Mouse (Mus musculus): ENCODE measurements around the gene Eif2b4. TPM values are rescaled to one million over a fixed set of nuclear protein-coding genes. Genes with fewer than 3 reads are reported as not detected.
"Not testable (repeated sequence)": the region's sequence is repeated elsewhere in the genome, so short reads cannot be mapped to it uniquely, and the experiment has no call there.

Gene Eif2b4
- polyA plus RNA-seq, 1 experiment from 2014 or later, result 41.2 TPM

DNA sequence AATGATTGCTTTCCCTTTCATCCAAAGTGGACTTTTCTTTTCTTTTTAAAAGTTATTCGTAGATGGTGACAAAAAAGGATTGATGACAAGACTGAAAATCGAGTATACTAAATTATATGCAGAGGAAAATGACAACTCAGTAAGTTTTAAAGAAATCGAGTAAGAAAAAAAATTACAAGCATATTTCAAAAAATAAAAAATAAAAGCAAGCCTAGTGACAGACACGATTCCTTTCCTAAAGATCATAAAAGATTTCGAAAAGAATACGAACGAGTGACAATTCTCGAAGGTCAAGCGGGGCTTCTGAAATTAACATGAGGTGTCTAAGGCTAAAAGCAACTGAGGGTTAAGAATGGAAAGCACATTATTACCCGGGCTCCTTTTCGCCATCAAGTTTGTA, 26.2 kb upstream of the Eif2b4 start:
- H3K4me2 ChIP-seq, result peak overlapping the region; percentile 85
- H3K27ac ChIP-seq (replicated peaks), result peak overlapping the region; percentile 95
- H3K36me3 ChIP-seq (replicated peaks), result peaks cover 7% of the 10 kb centered on the region; the same call in 1 of the 2 replicates
- H3K9ac ChIP-seq, result peak overlapping the region; percentile 96
- H3K4me3 ChIP-seq (replicated peaks), result peak overlapping the region; percentile 100
- no peaks in the 10 kb centered on the region for H3K9me3 ChIP-seq (replicated peaks)
- ATAC-seq (ENCODE audit: insufficient read depth), result no peak
- under 1% methylated on average over 11 of the region's 11 CpGs for WGBS (ENCODE audit: insufficient replicate concordance)
- H3K4me1 ChIP-seq (replicated peaks), result peaks cover 52% of the 10 kb centered on the region
- no peaks in the 10 kb centered on the region for H3K27me3 ChIP-seq

DNA sequence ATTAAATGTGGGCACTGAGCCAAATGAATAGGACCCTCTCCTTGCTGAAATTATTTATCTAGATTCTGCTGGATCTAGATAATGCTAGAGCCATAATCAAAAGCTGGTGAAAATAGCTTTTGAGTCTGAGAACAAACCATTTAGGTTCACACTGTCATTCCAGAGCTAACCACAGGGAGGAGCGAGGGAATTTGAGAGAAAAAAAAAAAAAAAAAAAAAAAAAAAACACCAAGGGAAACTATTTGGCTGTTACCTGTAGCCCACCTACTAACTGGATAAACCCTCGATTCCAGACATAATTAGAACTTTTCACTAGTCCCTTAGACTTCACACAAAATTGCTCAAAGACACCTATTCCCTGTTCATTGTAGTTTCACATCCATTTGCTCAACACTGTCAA, 25.8 kb upstream of the Eif2b4 start:
- H3K4me3 ChIP-seq (replicated peaks), result peak overlapping the region; percentile 100
- no peaks in the 10 kb centered on the region for H3K9me3 ChIP-seq (replicated peaks)
- 1% methylated on average over 2 of the region's 2 CpGs for whole genome bisulfite sequencing (ENCODE audit: insufficient replicate concordance)
- peaks cover 10% of the 10 kb centered on the region; the same call in 1 of the 2 replicates for H3K36me3 ChIP-seq (replicated peaks)
- H3K4me2 ChIP-seq, result peak overlapping the region; percentile 85
- peak overlapping the region; percentile 95 for H3K27ac ChIP-seq (replicated peaks)
- no peaks in the 10 kb centered on the region for H3K27me3 ChIP-seq
- peaks cover 53% of the 10 kb centered on the region for H3K4me1 ChIP-seq (replicated peaks)
- no peak for ATAC-seq (ENCODE audit: insufficient read depth)
- H3K9ac ChIP-seq, result peak overlapping the region; percentile 47

- Histone ChIP-seq H3K36me3 (replicated peaks) (peaks cover 11% of the 10 kb centered on the region; the same call in 1 of the 2 replicates), H3K4me2 (peak overlapping the region; percentile 85), H3K9ac (peak overlapping the region; percentile 47; the same call in 1 of the 2 replicates), H3K9me3 (replicated peaks) (no peaks in the 10 kb centered on the region), H3K4me1 (replicated peaks) (peaks cover 54% of the 10 kb centered on the region), H3K4me3 (replicated peaks) (peak overlapping the region; percentile 100), H3K27me3 (no peaks in the 10 kb centered on the region), H3K27ac (replicated peaks) (peak overlapping the region; percentile 95)
- WGBS (ENCODE audit: insufficient replicate concordance), result 16% methylated on average over 7 of the region's 7 CpGs
- ATAC-seq (ENCODE audit: insufficient read depth), result peak; percentile 26; the same call in 1 of the 2 replicates
These were observed 25.1 kb upstream of the Eif2b4 start for GRCm38 (mm10) chr5:31218294-31218693.

DNA sequence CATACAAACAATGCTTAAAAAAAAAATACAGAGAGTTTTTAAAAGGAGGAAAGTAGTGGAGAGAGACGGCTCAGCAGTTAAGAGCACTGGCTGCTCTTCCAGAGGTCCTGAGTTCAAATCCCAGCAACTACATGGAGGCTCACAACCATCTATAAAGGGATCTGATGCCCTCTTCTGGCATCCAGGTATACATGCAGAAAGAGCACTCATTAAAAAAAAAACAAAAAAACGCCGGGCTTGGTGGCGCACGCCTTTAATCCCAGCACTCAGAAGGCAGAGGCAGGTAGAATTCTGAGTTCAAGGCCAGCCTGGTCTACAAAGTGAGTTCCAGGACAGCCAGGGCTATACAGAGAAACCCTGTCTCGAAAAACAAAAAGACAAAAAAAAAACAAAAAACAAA, 23.3 kb upstream of the Eif2b4 start:
- not testable (repeated sequence) for H3K4me3 ChIP-seq (replicated peaks); ATAC-seq (ENCODE audit: insufficient read depth); H3K27me3 ChIP-seq; H3K9ac ChIP-seq; H3K9me3 ChIP-seq (replicated peaks); H3K27ac ChIP-seq (replicated peaks); H3K4me2 ChIP-seq
- Histone ChIP-seq H3K36me3 (replicated peaks) (peaks cover 19% of the 10 kb centered on the region; the same call in 1 of the 2 replicates), H3K4me1 (replicated peaks) (peaks cover 61% of the 10 kb centered on the region)
- WGBS (ENCODE audit: insufficient replicate concordance), result 70% methylated on average over 6 of the region's 6 CpGs

DNA sequence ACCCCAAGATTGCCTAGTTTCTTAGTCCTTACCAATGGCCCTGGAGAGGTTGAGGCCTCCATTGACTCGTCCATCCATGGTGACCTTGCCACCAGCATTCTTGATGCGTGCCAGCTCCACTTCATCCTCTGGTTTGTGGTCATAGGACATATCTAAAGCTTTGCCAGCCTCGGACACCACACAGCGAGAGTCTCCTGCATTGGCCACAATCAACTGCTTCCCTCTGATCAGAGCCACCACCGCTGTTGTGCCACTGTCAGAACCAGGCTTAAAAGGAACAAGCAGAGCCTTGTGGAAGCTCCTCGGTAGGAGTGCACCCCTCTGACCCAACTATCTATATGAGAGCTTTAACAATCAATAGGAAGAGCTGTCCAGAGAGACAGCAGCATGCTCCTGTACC, 11.2 kb upstream of the Eif2b4 start:
- no peak for ATAC-seq (ENCODE audit: insufficient read depth)
- no peaks in the 10 kb centered on the region for H3K9me3 ChIP-seq (replicated peaks)
- H3K27me3 ChIP-seq, result no peaks in the 10 kb centered on the region
- peaks cover 78% of the 10 kb centered on the region for H3K36me3 ChIP-seq (replicated peaks)
- H3K9ac ChIP-seq, result no peak overlapping the region
- WGBS (ENCODE audit: insufficient replicate concordance), result 81% methylated on average over 6 of the region's 6 CpGs
- no peak overlapping the region for H3K27ac ChIP-seq (replicated peaks)
- no peak overlapping the region for H3K4me3 ChIP-seq (replicated peaks)
- no peak overlapping the region for H3K4me2 ChIP-seq
- peaks cover 25% of the 10 kb centered on the region for H3K4me1 ChIP-seq (replicated peaks)

DNA sequence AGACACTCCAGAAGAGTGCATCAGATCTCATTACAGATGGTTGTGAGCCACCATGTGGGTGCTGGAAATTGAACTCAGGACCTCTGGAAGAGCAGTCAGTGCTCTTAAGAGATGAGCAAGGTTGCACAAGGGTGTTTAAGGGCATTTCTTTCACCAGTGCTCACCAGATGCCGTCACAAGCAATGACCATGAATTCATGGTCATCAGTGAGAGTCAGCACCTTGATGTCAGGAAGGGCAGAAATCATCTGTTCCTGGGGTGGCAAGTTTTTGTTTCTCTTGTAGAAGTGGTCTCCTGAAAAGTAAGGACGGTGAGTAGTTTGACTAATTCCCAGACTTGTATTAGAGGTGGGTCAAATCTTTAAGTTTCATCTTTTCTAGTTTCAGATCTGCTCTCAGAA, 10.6 kb upstream of the Eif2b4 start:
- Histone ChIP-seq H3K9me3 (replicated peaks) (no peaks in the 10 kb centered on the region), H3K4me2 (no peak overlapping the region), H3K9ac (no peak overlapping the region), H3K4me3 (replicated peaks) (no peak overlapping the region), H3K36me3 (replicated peaks) (peaks cover 83% of the 10 kb centered on the region), H3K27me3 (no peaks in the 10 kb centered on the region), H3K27ac (replicated peaks) (no peak overlapping the region), H3K4me1 (replicated peaks) (peaks cover 25% of the 10 kb centered on the region)
- ATAC-seq (ENCODE audit: insufficient read depth), result no peak
- 87% methylated on average over 2 of the region's 2 CpGs for WGBS (ENCODE audit: insufficient replicate concordance)

DNA sequence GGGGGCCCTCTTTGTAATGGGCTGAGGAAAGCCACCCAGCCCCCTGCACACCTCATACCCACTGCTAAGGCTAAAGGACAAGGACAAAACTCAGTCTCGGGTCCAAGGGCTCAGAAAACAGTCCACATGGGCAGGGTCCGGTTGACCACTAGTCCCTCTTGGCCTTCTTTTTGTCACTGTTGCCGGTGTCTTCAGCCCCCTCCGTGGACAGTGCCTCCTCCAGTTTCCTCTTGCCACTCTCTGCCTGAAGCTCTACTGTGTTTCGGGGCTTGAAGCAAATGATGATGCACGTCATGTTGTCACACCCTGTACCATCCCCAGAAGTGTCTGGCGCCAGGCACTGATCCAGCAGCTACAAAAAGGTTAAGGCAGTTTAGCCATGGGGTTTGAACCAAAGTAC, 9.7 kb upstream of the Eif2b4 start:
- H3K9ac ChIP-seq, result no peak overlapping the region; the same call in 1 of the 2 replicates
- H3K27me3 ChIP-seq, result no peaks in the 10 kb centered on the region
- peak overlapping the region; percentile 94 for H3K4me2 ChIP-seq
- no peak for ATAC-seq (ENCODE audit: insufficient read depth)
- peak overlapping the region; percentile 84 for H3K27ac ChIP-seq (replicated peaks)
- H3K4me1 ChIP-seq (replicated peaks), result peaks cover 31% of the 10 kb centered on the region
- H3K36me3 ChIP-seq (replicated peaks), result peaks cover 83% of the 10 kb centered on the region
- 77% methylated on average over 7 of the region's 7 CpGs for WGBS (ENCODE audit: insufficient replicate concordance)
- peak overlapping the region; percentile 86 for H3K4me3 ChIP-seq (replicated peaks)
- H3K9me3 ChIP-seq (replicated peaks), result no peaks in the 10 kb centered on the region

DNA sequence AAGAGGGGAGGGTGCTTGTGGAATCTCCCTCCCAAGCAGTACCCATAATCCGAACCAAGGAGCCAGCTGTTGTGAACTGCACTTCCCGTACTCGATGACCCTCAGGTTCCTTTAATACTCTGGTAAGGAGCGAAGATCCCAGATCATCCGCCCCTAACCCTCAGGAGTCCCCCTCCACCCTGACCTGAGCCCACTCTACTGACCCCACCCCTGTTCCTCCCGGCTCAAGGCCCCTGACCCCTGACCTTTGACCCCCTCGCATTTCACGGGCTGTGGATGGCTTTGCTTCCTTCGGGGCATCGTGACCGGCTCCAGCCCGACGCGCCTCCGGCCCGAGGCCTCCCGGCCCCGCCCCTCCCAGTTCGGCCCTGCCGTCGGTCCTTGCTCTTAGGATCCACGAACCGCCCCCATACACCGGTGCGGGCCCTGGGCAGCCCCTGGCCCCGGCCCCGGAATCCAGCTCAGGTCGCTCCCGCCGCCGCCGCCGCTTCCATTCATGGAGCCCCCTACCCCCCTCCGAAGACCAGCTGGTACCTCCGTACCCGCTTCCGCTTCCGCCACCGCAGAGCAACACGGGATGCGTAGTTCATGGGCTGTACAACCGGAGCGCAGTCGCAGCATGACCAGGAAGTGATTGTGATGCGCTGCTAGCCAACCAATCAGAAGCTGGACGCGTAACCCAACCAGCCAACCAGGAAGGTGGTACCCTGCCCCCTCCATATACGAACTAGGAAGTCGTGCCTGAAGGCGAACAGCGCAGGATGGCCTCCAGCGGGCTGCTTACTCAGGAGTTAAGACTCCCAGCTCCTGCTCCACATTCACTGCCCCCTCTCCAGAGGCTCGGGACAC, 8.7 kb upstream of the Eif2b4 start, which contains the start of gene Zfp513:
Zfp513 (minus strand) TSS at position 562 of the 849 bp plus-strand sequence.
- H3K27me3 ChIP-seq, result no peaks in the 10 kb centered on the region
- peak; percentile 95 for ATAC-seq (ENCODE audit: insufficient read depth)
- H3K4me2 ChIP-seq, result peak within 1 kb of the TSS; percentile 94
- peak within 1 kb of the TSS; percentile 86 for H3K4me3 ChIP-seq (replicated peaks)
- H3K9ac ChIP-seq, result peak within 1 kb of the TSS; percentile 78
- under 1% methylated on average over 53 of the region's 53 CpGs for WGBS (ENCODE audit: insufficient replicate concordance)
- H3K27ac ChIP-seq (replicated peaks), result peak within 1 kb of the TSS; percentile 84
- H3K9me3 ChIP-seq (replicated peaks), result no peaks in the 10 kb centered on the region
- H3K36me3 ChIP-seq (replicated peaks), result peaks cover 83% of the 10 kb centered on the region
- peaks cover 31% of the 10 kb centered on the region for H3K4me1 ChIP-seq (replicated peaks)

DNA sequence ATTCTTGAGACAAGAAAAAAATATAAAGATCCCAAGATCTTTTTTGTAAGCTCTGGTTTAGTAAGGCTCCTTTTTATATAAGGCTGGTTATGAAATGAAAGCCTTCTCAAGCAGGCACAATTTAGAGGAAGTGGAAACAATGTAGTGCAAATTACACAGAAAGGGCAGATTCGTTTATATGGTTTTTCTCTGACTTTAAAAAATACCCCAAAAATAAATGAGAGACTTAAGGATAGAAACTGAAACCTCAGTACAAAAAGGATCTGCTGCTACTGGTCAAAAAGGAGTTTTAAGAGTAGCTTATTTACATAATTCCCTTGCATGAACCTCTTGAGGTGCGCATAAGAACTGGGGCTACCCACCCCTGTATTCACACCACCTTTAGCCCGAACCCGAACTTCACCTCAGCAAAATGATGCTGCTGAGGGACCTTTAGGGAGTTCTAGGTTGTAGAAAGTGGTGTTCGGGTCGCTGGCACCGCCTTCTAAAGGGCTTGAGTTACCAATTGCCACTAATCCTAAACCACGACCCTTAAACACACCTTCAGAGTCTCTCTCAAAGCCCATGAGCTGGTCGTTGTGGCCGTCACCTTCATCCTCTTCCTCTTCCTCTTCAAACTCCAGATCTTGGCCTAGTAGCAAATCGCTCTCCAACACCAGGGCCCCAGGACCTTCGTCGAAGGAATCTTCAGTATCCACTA, 8.0 kb upstream of the Eif2b4 start:
- 14% methylated on average over 13 of the region's 13 CpGs for WGBS (ENCODE audit: insufficient replicate concordance)
- Histone ChIP-seq H3K27me3 (no peaks in the 10 kb centered on the region), H3K36me3 (replicated peaks) (peaks cover 84% of the 10 kb centered on the region), H3K9me3 (replicated peaks) (no peaks in the 10 kb centered on the region), H3K4me3 (replicated peaks) (peak overlapping the region; percentile 86), H3K4me1 (replicated peaks) (peaks cover 31% of the 10 kb centered on the region), H3K4me2 (peak overlapping the region; percentile 94), H3K9ac (peak overlapping the region; percentile 78), H3K27ac (replicated peaks) (peak overlapping the region; percentile 84)
- ATAC-seq (ENCODE audit: insufficient read depth), result no peak

DNA sequence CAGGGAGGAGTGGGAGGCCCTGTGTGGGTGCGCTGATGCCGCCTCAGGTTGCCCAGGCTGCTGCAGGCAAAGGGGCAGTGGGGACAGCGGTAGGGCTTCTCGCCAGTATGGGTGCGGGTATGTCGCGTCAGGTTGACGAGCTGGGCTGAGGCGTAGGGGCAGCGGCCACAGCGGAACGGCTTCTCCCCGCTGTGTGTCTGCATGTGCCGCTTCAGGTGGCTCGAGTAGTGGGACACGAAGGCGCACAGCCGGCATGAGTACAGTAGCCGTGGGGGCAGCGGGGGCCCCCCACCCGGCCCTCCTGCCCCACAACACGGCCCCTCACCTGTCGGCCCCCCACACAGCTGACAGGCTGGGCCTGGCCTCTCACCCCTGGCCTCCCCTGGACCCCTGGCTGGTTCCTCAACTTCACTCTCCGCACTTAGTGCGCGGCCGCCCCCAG, 7.1 kb upstream of the Eif2b4 start:
- peaks cover 31% of the 10 kb centered on the region for H3K4me1 ChIP-seq (replicated peaks)
- H3K9ac ChIP-seq, result no peak overlapping the region
- H3K36me3 ChIP-seq (replicated peaks), result peaks cover 84% of the 10 kb centered on the region
- 0 out of 2 replicates have a peak overlapping the region, but pooled peaks have one; percentile 86 for H3K4me3 ChIP-seq (replicated peaks)
- ATAC-seq (ENCODE audit: insufficient read depth), result no peak
- H3K27ac ChIP-seq (replicated peaks), result no peak overlapping the region
- H3K9me3 ChIP-seq (replicated peaks), result no peaks in the 10 kb centered on the region
- WGBS (ENCODE audit: insufficient replicate concordance), result 83% methylated on average over 27 of the region's 27 CpGs
- H3K27me3 ChIP-seq, result no peaks in the 10 kb centered on the region
- H3K4me2 ChIP-seq, result peak overlapping the region; percentile 94; the same call in 1 of the 2 replicates

GRCm38 (mm10) chr5:31199893-31200292, 6.7 kb upstream of the Eif2b4 start:
- H3K27me3 ChIP-seq, result no peaks in the 10 kb centered on the region
- peaks cover 31% of the 10 kb centered on the region for H3K4me1 ChIP-seq (replicated peaks)
- H3K36me3 ChIP-seq (replicated peaks), result peaks cover 84% of the 10 kb centered on the region
- no peak overlapping the region for H3K4me2 ChIP-seq
- H3K4me3 ChIP-seq (replicated peaks), result no peak overlapping the region
- 79% methylated on average over 9 of the region's 9 CpGs for WGBS (ENCODE audit: insufficient replicate concordance)
- ATAC-seq (ENCODE audit: insufficient read depth), result no peak
- no peak overlapping the region for H3K9ac ChIP-seq
- no peaks in the 10 kb centered on the region for H3K9me3 ChIP-seq (replicated peaks)
- no peak overlapping the region for H3K27ac ChIP-seq (replicated peaks)
